Mouse (Mus musculus) embryonic facial prominence, embryonic 10.5 days (tissue): ENCODE results near the gene Hoxd3. TPM values are rescaled to one million over a fixed set of nuclear protein-coding genes. Genes with fewer than 3 reads are reported as not detected.

Experiments used
- DNase-seq: peaks from one replicate; pipeline ENCODE4 v3.0.0-alpha.2; 2017; ENCODE audit warnings: low spot score
- H3K27ac ChIP-seq: fragments of 300-500 bp; sonication (generic); replicated peaks from 2 replicates; pipeline ENCODE4 v1.5.1; 2016; ENCODE audit warnings: mild to moderate bottlenecking
- H3K27me3 ChIP-seq: fragments of 300-500 bp; sonication (generic); replicated peaks from 2 replicates; pipeline ENCODE4 v1.6.1; 2016; ENCODE audit warnings: low read depth, mild to moderate bottlenecking; ENCODE audit not compliant: poor library complexity, severe bottlenecking
- H3K36me3 ChIP-seq: fragments of 300-500 bp; sonication (generic); replicated peaks from 2 replicates; pipeline ENCODE4 v1.6.1; 2016; ENCODE audit warnings: mild to moderate bottlenecking, moderate library complexity
- H3K4me1 ChIP-seq: fragments of 300-500 bp; sonication (generic); 2 replicates; pipeline ENCODE4 v1.6.1; 2016
- H3K4me3 ChIP-seq: fragments of 300-500 bp; sonication (generic); 2 replicates; pipeline ENCODE4 v1.5.1; 2016; ENCODE audit warnings: mild to moderate bottlenecking, moderate library complexity
- H3K9me3 ChIP-seq: fragments of 300-500 bp; sonication (generic); 2 replicates; pipeline ENCODE4 v1.6.1; 2016; ENCODE audit warnings: mild to moderate bottlenecking
- WGBS: fragments of 180-500 bp; shearing (Covaris S2); methylation state at CpG from one replicate; pipeline ENCODE4 v1.1.7; 2016; 5-methylcytosine and 5-hydroxymethylcytosine counted together
- polyA plus RNA-seq: library from polyadenylated mRNA; unstranded; fragments of >200 nt; fragmentation: Nextera tagmentation; extraction: Ambion mirVana; gene quantifications from 2 replicates; pipeline ENCODE4 v1.2.1, GENCODE M21; 2016

Hoxd3 gene
- polyA plus RNA-seq, 1 experiment from 2014 or later = 1.7 TPM

- 9% methylated on average over 8 of the region's 8 CpGs for WGBS
- Histone ChIP-seq H3K4me3 (no peak overlapping the region), H3K27ac (no peak overlapping the region), H3K4me1 (peaks cover 7% of the 10 kb centered on the region), H3K36me3 (no peaks in the 10 kb centered on the region), H3K9me3 (no peaks in the 10 kb centered on the region), H3K27me3 (peaks cover 100% of the 10 kb centered on the region)
- no peak for DNase-seq
Observed at GRCm38 (mm10) chr2:74690338-74690716, 21.4 kb upstream of the Hoxd3 start.

GRCm38 (mm10) chr2:74691022-74691951, 20.4 kb upstream of the Hoxd3 start, which contains the start of gene Hoxd10:
Hoxd10 (plus strand) TSS chr2:74691924.
- under 1% methylated on average over 56 of the region's 56 CpGs for WGBS
- Histone ChIP-seq H3K27me3 (peaks cover 100% of the 10 kb centered on the region), H3K9me3 (no peaks in the 10 kb centered on the region), H3K36me3 (no peaks in the 10 kb centered on the region), H3K27ac (no peak within 1 kb of the TSS), H3K4me1 (peaks cover 7% of the 10 kb centered on the region), H3K4me3 (peak within 1 kb of the TSS; percentile 42)
- peak; percentile 88 for DNase-seq

- DNase-seq = peak; percentile 44
- 0 out of 2 replicates have a peak overlapping the region, but pooled peaks have one; percentile 42 for H3K4me3 ChIP-seq
Observed at GRCm38 (mm10) chr2:74691995-74692807, 19.5 kb upstream of the Hoxd3 start.

GRCm38 (mm10) chr2:74692808-74693431, 18.8 kb upstream of the Hoxd3 start:
- peak; percentile 53 for DNase-seq
- Histone ChIP-seq H3K36me3 (no peaks in the 10 kb centered on the region), H3K4me1 (peaks cover 13% of the 10 kb centered on the region), H3K27me3 (peaks cover 100% of the 10 kb centered on the region), H3K27ac (no peak overlapping the region), H3K4me3 (no peak overlapping the region), H3K9me3 (no peaks in the 10 kb centered on the region)
- under 1% methylated on average over 20 of the region's 20 CpGs for WGBS

More at GRCm38 (mm10) chr2:74691995-74692807, 19.5 kb upstream of the Hoxd3 start:
- Histone ChIP-seq H3K27me3 (peaks cover 100% of the 10 kb centered on the region), H3K4me1 (peaks cover 7% of the 10 kb centered on the region), H3K36me3 (no peaks in the 10 kb centered on the region), H3K27ac (no peak overlapping the region), H3K9me3 (no peaks in the 10 kb centered on the region)
- WGBS = 3% methylated on average over 35 of the region's 35 CpGs

- DNase-seq = peak; percentile 31
- Histone ChIP-seq H3K4me1 (peaks cover 18% of the 10 kb centered on the region), H3K27me3 (peaks cover 100% of the 10 kb centered on the region), H3K36me3 (no peaks in the 10 kb centered on the region), H3K4me3 (no peak overlapping the region), H3K9me3 (no peaks in the 10 kb centered on the region), H3K27ac (no peak overlapping the region)
- WGBS = 3% methylated on average over 4 of the region's 4 CpGs
Observed at GRCm38 (mm10) chr2:74693432-74693827, 18.3 kb upstream of the Hoxd3 start.

- H3K4me3 ChIP-seq = no peak overlapping the region
- no peak overlapping the region for H3K27ac ChIP-seq
- H3K36me3 ChIP-seq = no peaks in the 10 kb centered on the region
- H3K4me1 ChIP-seq = peaks cover 21% of the 10 kb centered on the region
- H3K9me3 ChIP-seq = no peaks in the 10 kb centered on the region
- WGBS = 2% methylated on average over 16 of the region's 16 CpGs
- DNase-seq = peak; percentile 69
- peaks cover 100% of the 10 kb centered on the region for H3K27me3 ChIP-seq
Observed at GRCm38 (mm10) chr2:74694066-74694465, 17.7 kb upstream of the Hoxd3 start.

GRCm38 (mm10) chr2:74695383-74695782, 16.3 kb upstream of the Hoxd3 start:
- DNase-seq = peak; percentile 17
- peaks cover 21% of the 10 kb centered on the region for H3K4me1 ChIP-seq
- H3K9me3 ChIP-seq = no peaks in the 10 kb centered on the region
- no peak overlapping the region for H3K4me3 ChIP-seq
- peaks cover 100% of the 10 kb centered on the region for H3K27me3 ChIP-seq
- WGBS = 3% methylated on average over 1 of the region's 1 CpGs
- no peaks in the 10 kb centered on the region for H3K36me3 ChIP-seq
- H3K27ac ChIP-seq = no peak overlapping the region

GRCm38 (mm10) chr2:74695813-74696430, 15.8 kb upstream of the Hoxd3 start:
- no peak overlapping the region for H3K27ac ChIP-seq
- H3K27me3 ChIP-seq = peaks cover 100% of the 10 kb centered on the region
- no peaks in the 10 kb centered on the region for H3K36me3 ChIP-seq
- DNase-seq = peak; percentile 23
- peaks cover 21% of the 10 kb centered on the region for H3K4me1 ChIP-seq
- H3K9me3 ChIP-seq = no peaks in the 10 kb centered on the region
- H3K4me3 ChIP-seq = no peak overlapping the region
- WGBS = 4% methylated on average over 7 of the region's 7 CpGs

GRCm38 (mm10) chr2:74696442-74697335, 15.0 kb upstream of the Hoxd3 start:
- Histone ChIP-seq H3K27ac (no peak overlapping the region), H3K36me3 (no peaks in the 10 kb centered on the region), H3K4me1 (peaks cover 16% of the 10 kb centered on the region), H3K9me3 (no peaks in the 10 kb centered on the region), H3K27me3 (peaks cover 100% of the 10 kb centered on the region), H3K4me3 (no peak overlapping the region)
- peak; percentile 55 for DNase-seq
- 1% methylated on average over 34 of the region's 34 CpGs for WGBS

GRCm38 (mm10) chr2:74697567-74698121, 14.1 kb upstream of the Hoxd3 start, which contains the start of gene Hoxd9:
Hoxd9 (plus strand) TSS chr2:74697727.
- no peaks in the 10 kb centered on the region for H3K36me3 ChIP-seq
- DNase-seq = peak; percentile 80
- peaks cover 13% of the 10 kb centered on the region for H3K4me1 ChIP-seq
- H3K27me3 ChIP-seq = peaks cover 100% of the 10 kb centered on the region
- under 1% methylated on average over 43 of the region's 43 CpGs for WGBS
- H3K27ac ChIP-seq = no peak within 1 kb of the TSS
- no peaks in the 10 kb centered on the region for H3K9me3 ChIP-seq
- peak within 1 kb of the TSS; percentile 47 for H3K4me3 ChIP-seq
